Mouse (Mus musculus): Measurements from ENCODE around the gene Ttc27.

The Ttc27 gene

GRCm38 (mm10) chr17:74830851-74831250 lies 113.3 kb downstream of the Ttc27 start:
- DNase-seq (ENCODE audit: low read depth, low spot score): no peak

GRCm38 (mm10) chr17:74841721-74842120 lies 124.2 kb downstream of the Ttc27 start:
- DNase-seq (ENCODE audit: low read depth, low spot score): no peak

- no peak for DNase-seq (ENCODE audit: low read depth, low spot score)
These were observed 125.1 kb downstream of the Ttc27 start for GRCm38 (mm10) chr17:74842603-74843002.

DNA sequence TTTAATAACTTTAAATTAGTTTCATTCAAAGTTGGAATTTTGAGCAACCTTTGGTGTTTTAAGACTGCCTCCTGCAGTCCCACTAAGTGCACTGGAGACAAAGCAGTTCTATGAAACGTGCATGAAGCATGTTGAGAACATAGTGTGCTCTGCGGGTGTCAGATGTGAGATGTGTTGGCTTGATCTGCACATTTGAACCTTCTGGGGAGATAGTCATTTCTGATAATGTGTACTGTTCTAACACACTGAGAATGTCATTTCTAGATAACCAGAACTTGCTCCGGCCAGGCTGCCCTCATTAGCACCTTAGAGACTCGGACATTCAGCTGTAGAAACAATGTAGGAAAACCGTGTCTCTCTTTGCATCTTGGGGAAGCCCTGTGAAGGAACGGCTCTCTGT lies 126.0 kb downstream of the Ttc27 start:
- no peak for DNase-seq (ENCODE audit: low read depth, low spot score)

DNA sequence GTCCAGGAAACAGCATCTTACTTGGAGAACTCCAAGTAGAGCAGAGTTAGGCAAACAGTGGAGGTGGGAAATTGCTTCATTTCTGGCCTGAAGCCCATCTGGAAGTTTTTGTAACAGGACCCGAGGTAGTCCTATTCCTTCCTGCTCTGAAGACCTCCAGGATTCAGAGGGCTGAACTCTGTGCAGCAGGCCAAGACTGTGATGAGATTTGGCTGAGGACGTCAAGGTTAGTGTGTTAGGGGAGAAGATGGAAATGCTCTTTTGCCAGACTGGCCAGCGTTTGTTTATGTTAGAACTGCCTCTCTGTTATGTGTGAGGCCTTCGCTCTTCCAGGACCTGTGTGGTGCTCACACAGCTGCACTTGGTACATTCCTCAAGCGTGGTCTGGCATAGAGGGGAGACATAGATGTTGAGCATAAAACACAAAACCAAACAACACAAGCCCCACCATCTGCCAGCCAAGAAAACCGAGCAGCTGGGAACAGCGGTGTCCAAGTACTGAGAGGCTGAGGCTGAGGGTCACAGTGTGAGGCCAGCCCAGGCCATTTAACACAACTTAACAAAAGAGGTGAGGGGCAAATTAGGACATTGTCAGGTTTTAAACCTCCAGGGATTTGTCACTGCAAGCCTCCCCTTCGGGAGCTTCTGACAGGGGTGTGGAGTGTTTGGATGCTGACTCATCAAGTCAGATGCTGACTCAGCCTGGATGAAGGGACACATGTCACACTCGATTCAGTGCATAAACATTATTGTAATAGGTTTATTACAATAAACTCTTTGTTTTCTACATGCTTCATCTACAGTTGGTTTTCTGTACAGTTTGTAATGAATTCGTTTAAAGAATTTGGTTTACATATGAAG lies 128.7 kb downstream of the Ttc27 start:
- DNase-seq (ENCODE audit: low read depth, low spot score): no peak

- no peak for DNase-seq (ENCODE audit: low read depth, low spot score)
These were observed 132.7 kb downstream of the Ttc27 start for GRCm38 (mm10) chr17:74850216-74850615.

GRCm38 (mm10) chr17:74859298-74859697 lies 141.8 kb downstream of the Ttc27 start:
- DNase-seq (ENCODE audit: low read depth, low spot score): no peak

GRCm38 (mm10) chr17:74860180-74860993 lies 142.9 kb downstream of the Ttc27 start:
- DNase-seq (ENCODE audit: low read depth, low spot score): no peak

- DNase-seq (ENCODE audit: low read depth, low spot score): no peak
These were observed 146.3 kb downstream of the Ttc27 start for GRCm38 (mm10) chr17:74863845-74864244.

GRCm38 (mm10) chr17:74864790-74865548 lies 147.4 kb downstream of the Ttc27 start:
- DNase-seq (ENCODE audit: low read depth, low spot score): no peak

GRCm38 (mm10) chr17:74865694-74866564 lies 148.4 kb downstream of the Ttc27 start:
- DNase-seq (ENCODE audit: low read depth, low spot score): no peak

DNA sequence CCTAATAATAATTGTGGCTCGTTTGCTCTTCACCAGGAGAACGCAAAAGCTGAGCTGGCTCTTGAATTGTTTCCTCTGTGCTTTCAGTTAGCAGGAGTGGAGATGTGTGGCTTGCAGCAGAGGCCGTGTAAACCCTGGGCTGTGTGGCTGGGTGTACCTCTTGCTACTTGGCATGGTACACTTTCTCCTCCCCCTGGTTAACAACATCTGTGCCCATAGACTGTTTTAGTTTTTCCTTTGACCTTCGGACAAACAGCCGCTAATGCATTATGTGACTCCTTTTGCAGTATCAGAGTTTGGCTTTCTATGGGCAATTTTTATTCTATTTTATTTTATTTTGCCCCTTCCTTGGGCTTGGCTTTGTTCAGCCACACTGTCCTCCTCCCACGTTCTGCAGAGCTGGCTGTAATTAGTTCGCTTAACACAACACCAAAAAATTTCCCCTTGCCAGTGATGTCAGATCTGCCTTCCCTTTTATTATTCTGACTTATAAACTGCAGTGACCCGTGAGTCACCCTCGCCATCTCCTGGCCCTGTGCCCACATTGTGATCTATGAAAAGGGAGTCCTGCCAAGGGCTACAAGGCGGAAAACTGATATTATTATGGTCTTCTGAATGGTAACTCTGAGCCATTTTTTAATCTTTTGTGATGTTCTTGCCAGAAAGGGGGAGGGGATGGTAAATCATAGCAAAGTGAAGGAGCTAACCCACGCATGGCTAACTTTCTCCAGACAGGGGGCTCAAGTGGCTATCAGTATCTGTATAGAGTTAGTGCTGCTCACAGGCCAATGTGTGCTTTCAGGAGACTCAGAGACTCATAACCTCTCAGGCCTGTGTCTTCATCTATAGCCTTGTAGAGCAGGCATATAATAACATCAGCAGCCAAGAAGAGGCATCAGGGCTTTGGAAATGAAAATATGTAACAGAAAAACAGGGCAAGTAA lies 149.3 kb downstream of the Ttc27 start:
- DNase-seq (ENCODE audit: low read depth, low spot score): no peak

DNA sequence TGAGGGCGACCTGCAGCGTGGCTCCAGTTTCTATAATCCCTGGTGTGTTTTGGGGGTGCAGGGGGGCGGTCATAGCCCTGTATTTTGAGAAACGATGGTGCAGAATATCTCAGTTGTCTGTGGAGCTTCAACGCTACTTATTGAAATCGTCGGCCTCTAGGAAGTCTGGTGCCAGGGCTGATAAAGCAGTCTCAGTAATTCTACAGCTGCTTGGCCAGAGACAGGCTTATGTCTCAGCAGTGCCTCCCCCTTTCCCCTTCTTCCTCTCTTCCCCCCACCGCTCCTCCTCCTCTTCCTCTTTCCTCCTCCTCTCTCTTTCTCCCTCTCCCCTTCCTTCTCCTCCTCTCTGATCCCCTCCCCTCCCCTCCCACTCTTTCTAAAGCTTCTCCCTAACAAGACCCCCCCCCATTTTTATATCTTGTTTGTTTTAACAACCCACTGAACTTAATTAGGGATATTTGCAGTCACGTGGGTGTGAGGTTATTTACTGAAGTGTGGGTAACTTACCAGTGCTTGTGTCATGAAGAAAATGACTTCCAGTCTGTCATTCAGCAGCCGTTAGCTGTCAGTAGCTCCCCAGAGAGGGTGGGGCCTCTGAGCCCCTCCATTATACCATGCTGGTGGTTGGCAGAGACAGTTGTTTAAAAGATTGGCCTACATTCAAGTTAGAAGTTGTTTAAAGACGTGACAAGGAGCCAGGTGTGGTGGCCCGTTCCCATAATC lies 150.8 kb downstream of the Ttc27 start:
- DNase-seq (ENCODE audit: low read depth, low spot score): no peak

- DNase-seq (ENCODE audit: low read depth, low spot score): no peak
These were observed 152.0 kb downstream of the Ttc27 start for GRCm38 (mm10) chr17:74869556-74869955.

DNA sequence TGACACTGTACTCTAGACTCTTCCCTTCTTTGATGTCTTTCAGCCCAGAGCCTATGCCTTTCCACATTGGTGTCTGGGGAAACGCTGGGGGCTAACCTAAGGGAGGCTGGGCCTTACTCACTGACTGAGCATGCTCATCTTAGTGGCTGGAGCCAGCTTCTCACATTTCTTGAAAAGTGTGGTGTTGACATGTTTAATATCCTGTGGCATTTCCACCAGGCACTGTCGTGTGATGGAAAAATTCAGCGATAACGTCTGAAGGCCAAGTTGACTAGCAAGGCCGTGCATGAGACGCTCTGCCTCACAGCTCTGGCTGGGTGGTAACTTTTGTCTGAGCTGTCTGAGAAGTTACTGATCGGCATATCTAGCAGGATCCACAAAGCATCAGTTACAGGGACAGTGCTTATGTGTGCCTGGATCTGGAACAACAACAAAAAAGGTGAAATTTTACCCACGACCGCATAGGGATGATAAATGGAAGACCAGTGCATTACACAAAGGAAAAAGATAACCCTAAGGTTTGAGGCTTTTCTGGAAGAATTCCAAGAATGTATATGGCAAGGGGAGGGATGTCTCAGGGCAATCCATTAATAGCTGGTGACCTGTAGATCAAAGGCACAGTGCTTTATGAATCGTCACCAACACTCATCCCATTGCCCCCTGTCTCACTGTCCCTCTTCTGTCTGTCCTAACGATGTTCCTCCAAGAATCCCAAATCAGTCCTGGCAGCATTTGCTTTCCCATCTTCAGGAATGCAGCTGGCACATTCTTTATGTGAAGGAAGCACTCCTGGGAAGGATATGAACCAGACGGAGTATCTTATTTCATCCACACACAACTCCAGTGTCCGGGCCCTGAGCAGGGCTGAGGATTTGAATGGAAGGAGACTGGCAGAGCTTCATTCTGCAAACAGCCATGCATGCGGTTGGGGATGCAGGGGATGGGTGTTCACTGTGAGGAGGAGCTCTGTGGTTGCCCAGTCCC lies 152.9 kb downstream of the Ttc27 start:
- no peak for DNase-seq (ENCODE audit: low read depth, low spot score)

DNA sequence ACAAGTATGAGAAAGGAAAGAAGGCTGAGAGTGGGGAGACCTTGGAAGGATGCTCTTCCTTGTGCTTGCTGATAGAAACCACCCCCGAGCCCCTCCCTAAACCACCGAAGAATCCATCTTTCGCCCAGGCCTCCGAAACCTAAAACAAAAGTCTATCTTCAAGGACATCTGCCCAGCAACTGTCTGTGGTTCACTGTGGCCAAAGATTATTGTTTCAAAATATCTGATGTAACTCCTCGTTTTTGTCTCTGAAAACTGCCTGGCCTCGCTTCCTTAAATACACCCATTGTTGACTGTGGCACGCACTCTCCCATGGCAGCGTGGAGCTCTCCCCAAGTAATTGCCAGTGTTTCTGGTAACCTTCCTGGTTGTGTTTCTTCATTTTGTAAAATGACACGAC lies 155.0 kb downstream of the Ttc27 start:
- DNase-seq (ENCODE audit: low read depth, low spot score): no peak

GRCm38 (mm10) chr17:74873756-74874155 lies 156.2 kb downstream of the Ttc27 start:
- no peak for DNase-seq (ENCODE audit: low read depth, low spot score)

GRCm38 (mm10) chr17:74875740-74876139 lies 158.2 kb downstream of the Ttc27 start:
- no peak for DNase-seq (ENCODE audit: low read depth, low spot score)

All from brain, embryonic 18.5 days (tissue).